Mouse (Mus musculus): ENCODE measurements around the gene Rgl3.
A peak's percentile ranks its signal among the peaks of the same experiment; 100 is the strongest.

Rgl3 gene

GRCm38 (mm10) chr9:21989230-21990110 lies at the start of gene Rgl3:
Gene Rgl3 (minus strand): TSS chr9:21989446.
- no peak for DNase-seq

GRCm38 (mm10) chr9:22037826-22038225 lies 48.6 kb upstream of the Rgl3 start:
- no peak for DNase-seq

- no peak for DNase-seq
These were observed 46.2 kb upstream of the Rgl3 start for GRCm38 (mm10) chr9:22035300-22036044.

GRCm38 (mm10) chr9:22030386-22030785 lies 41.1 kb upstream of the Rgl3 start:
- DNase-seq: peak; percentile 43

- DNase-seq: no peak
These were observed 39.2 kb upstream of the Rgl3 start for GRCm38 (mm10) chr9:22028467-22028866.

- DNase-seq: peak; percentile 41
These were observed 35.3 kb upstream of the Rgl3 start for GRCm38 (mm10) chr9:22024592-22024991.

GRCm38 (mm10) chr9:22017208-22017825 lies 28.1 kb upstream of the Rgl3 start:
- no peak for DNase-seq

- DNase-seq: no peak
These were observed 27.0 kb upstream of the Rgl3 start for GRCm38 (mm10) chr9:22016245-22016644.

GRCm38 (mm10) chr9:22012731-22013130 lies 23.5 kb upstream of the Rgl3 start:
- DNase-seq: no peak

GRCm38 (mm10) chr9:22011055-22011454 lies 21.8 kb upstream of the Rgl3 start:
- DNase-seq: no peak

- DNase-seq: no peak
These were observed 15.3 kb upstream of the Rgl3 start for GRCm38 (mm10) chr9:22004546-22004945.

- peak; percentile 53 for DNase-seq
These were observed 13.9 kb upstream of the Rgl3 start for GRCm38 (mm10) chr9:22003163-22003554.

- DNase-seq: peak; percentile 100
These were observed 13.2 kb upstream of the Rgl3 start, which contains the start of the genes Ccdc151 and Prkcsh for GRCm38 (mm10) chr9:22002194-22003162. Gene Ccdc151 (minus strand): TSS chr9:22002634. Gene Prkcsh (plus strand): TSS chr9:22002806.

- no peak for DNase-seq
These were observed 12.4 kb upstream of the Rgl3 start for GRCm38 (mm10) chr9:22001633-22002032.

GRCm38 (mm10) chr9:22000296-22000695 lies 11.1 kb upstream of the Rgl3 start:
- DNase-seq: no peak

GRCm38 (mm10) chr9:21996178-21996867 lies 7.1 kb upstream of the Rgl3 start:
- no peak for DNase-seq

- no peak for DNase-seq
These were observed 3.0 kb upstream of the Rgl3 start for GRCm38 (mm10) chr9:21992227-21992626.

GRCm38 (mm10) chr9:21988421-21989101 lies 685 bp downstream of the Rgl3 start:
- DNase-seq: no peak

- DNase-seq: no peak
These were observed 1.5 kb downstream of the Rgl3 start for GRCm38 (mm10) chr9:21987592-21988342.

- no peak for DNase-seq
These were observed 5.3 kb downstream of the Rgl3 start for GRCm38 (mm10) chr9:21983911-21984310.
